Mouse (Mus musculus): ENCODE measurements around the gene Col13a1. TPM values are rescaled to one million over a fixed set of nuclear protein-coding genes. Genes with fewer than 3 reads are reported as not detected.

Gene Col13a1
- polyA plus RNA-seq (2014; fragmentation: Illumina TruSeq; extraction: RNeasy Lipid Tissue Mini Kit (QIAGEN cat#74804); ENCODE audit: insufficient read depth, low read depth, low replicate concordance) = 29.6 TPM

GRCm38 (mm10) chr10:61978866-61979340 is at the start of gene Col13a1:
Col13a1 (minus strand) TSS chr10:61979108.

Other genes with a start within 250 kb of the Col13a1 start
- gene H2afy2, start 195.0 kb downstream of the Col13a1 start, polyA plus RNA-seq (2014; fragmentation: Illumina TruSeq; extraction: RNeasy Lipid Tissue Mini Kit (QIAGEN cat#74804); ENCODE audit: insufficient read depth, low read depth, low replicate concordance) = 8.6 TPM
- gene Neurog3, start 154.0 kb upstream of the Col13a1 start, polyA plus RNA-seq (2014; fragmentation: Illumina TruSeq; extraction: RNeasy Lipid Tissue Mini Kit (QIAGEN cat#74804); ENCODE audit: insufficient read depth, low read depth, low replicate concordance) = not detected
- gene Fam241b, start 164.8 kb upstream of the Col13a1 start, polyA plus RNA-seq (2014; fragmentation: Illumina TruSeq; extraction: RNeasy Lipid Tissue Mini Kit (QIAGEN cat#74804); ENCODE audit: insufficient read depth, low read depth, low replicate concordance) = 11.7 TPM

All from lung, adult 10 weeks (tissue).